Mouse (Mus musculus): ENCODE data around the gene Map4k2. TPM values are rescaled to one million over a fixed set of nuclear protein-coding genes. Genes with fewer than 3 reads are reported as not detected.

The Map4k2 gene
- 103 TPM for polyA plus RNA-seq (2017; shearing (Covaris generic))

GRCm38 (mm10) chr19:6340524-6341452 lies at the start of gene Map4k2:
Map4k2 (plus strand) TSS chr19:6341135.

GRCm38 (mm10) chr19:6306137-6306551 lies 34.8 kb upstream of the Map4k2 start, which contains the start of gene Cdc42bpg:
Cdc42bpg (plus strand) TSS chr19:6306456.

GRCm38 (mm10) chr19:6334673-6335457 lies 6.1 kb upstream of the Map4k2 start, which contains the start of gene Men1:
Men1 (plus strand) TSS chr19:6334979.

GRCm38 (mm10) chr19:6363411-6364240 lies 22.7 kb downstream of the Map4k2 start, which contains the start of gene Sf1:
Sf1 (plus strand) TSS chr19:6363690.

GRCm38 (mm10) chr19:6384128-6384527 lies 43.2 kb downstream of the Map4k2 start, which contains the start of gene Pygm:
Pygm (plus strand) TSS chr19:6384399.

GRCm38 (mm10) chr19:6399285-6400095 lies 58.6 kb downstream of the Map4k2 start, which contains the start of gene Rasgrp2:
Rasgrp2 (plus strand) TSS chr19:6399340.

Other genes starting within 250 kb of the Map4k2 start
- not detected for gene AC131692.1, start 246.7 kb upstream of the Map4k2 start, polyA plus RNA-seq (2017; shearing (Covaris generic))
- gene Naaladl1, start 235.4 kb upstream of the Map4k2 start, polyA plus RNA-seq (2017; shearing (Covaris generic)) = not detected
- gene Sac3d1, start 222.5 kb upstream of the Map4k2 start, polyA plus RNA-seq (2017; shearing (Covaris generic)) = 6.3 TPM
- 28.8 TPM for gene Snx15, start 212.8 kb upstream of the Map4k2 start, polyA plus RNA-seq (2017; shearing (Covaris generic))
- not detected for gene Batf2, start 200.2 kb upstream of the Map4k2 start, polyA plus RNA-seq (2017; shearing (Covaris generic))
- gene Arl2, start 199.6 kb upstream of the Map4k2 start, polyA plus RNA-seq (2017; shearing (Covaris generic)) = 38.1 TPM
- 0.33 TPM for gene Majin, start 156.7 kb upstream of the Map4k2 start, polyA plus RNA-seq (2017; shearing (Covaris generic))
- not detected for gene Gpha2, start 114.8 kb upstream of the Map4k2 start, polyA plus RNA-seq (2017; shearing (Covaris generic))
- 15.8 TPM for gene Ppp2r5b, start 105.3 kb upstream of the Map4k2 start, polyA plus RNA-seq (2017; shearing (Covaris generic))
- 70.6 TPM for gene Atg2a, start 99.5 kb upstream of the Map4k2 start, polyA plus RNA-seq (2017; shearing (Covaris generic))
- 38.7 TPM for gene Ehd1, start 64.4 kb upstream of the Map4k2 start, polyA plus RNA-seq (2017; shearing (Covaris generic))
- 0.48 TPM for gene Cdc42bpg, start 34.7 kb upstream of the Map4k2 start, polyA plus RNA-seq (2017; shearing (Covaris generic))
- gene Men1, start 6.2 kb upstream of the Map4k2 start, polyA plus RNA-seq (2017; shearing (Covaris generic)) = 31.5 TPM
- gene Sf1, start 22.6 kb downstream of the Map4k2 start, polyA plus RNA-seq (2017; shearing (Covaris generic)) = 491 TPM
- gene Pygm, start 43.3 kb downstream of the Map4k2 start, polyA plus RNA-seq (2017; shearing (Covaris generic)) = 2.7 TPM
- 246 TPM for gene Rasgrp2, start 58.2 kb downstream of the Map4k2 start, polyA plus RNA-seq (2017; shearing (Covaris generic))
- 0.63 TPM for gene Nrxn2, start 77.6 kb downstream of the Map4k2 start, polyA plus RNA-seq (2017; shearing (Covaris generic))
- gene Slc22a12, start 201.9 kb downstream of the Map4k2 start, polyA plus RNA-seq (2017; shearing (Covaris generic)) = not detected